Mouse (Mus musculus): ENCODE data around the gene Zfp846. TPM values are rescaled to one million over a fixed set of nuclear protein-coding genes. Genes with fewer than 3 reads are reported as not detected.
"Not testable (repeated sequence)": the region's sequence is repeated elsewhere in the genome, so short reads cannot be mapped to it uniquely, and the experiment has no call there.

Zfp846 gene
- total RNA-seq (2021), result 1 to 10 TPM; 5.9 to 6.7 TPM
- long read RNA-seq, experiment 1, result 0 reads
- long read RNA-seq, experiment 2, partial matches to known transcripts, result 0 of 2 reads
- long read RNA-seq, experiment 2, other reads (novel, unspliced or antisense), result 1 of 2 reads

GRCm38 (mm10) chr9:20581175-20581634, at the start of gene Zfp846:
Zfp846 (plus strand) TSS chr9:20581291.
- DNase-seq (ENCODE audit: low spot score in 2 of 2), result peak; percentile 98

DNA sequence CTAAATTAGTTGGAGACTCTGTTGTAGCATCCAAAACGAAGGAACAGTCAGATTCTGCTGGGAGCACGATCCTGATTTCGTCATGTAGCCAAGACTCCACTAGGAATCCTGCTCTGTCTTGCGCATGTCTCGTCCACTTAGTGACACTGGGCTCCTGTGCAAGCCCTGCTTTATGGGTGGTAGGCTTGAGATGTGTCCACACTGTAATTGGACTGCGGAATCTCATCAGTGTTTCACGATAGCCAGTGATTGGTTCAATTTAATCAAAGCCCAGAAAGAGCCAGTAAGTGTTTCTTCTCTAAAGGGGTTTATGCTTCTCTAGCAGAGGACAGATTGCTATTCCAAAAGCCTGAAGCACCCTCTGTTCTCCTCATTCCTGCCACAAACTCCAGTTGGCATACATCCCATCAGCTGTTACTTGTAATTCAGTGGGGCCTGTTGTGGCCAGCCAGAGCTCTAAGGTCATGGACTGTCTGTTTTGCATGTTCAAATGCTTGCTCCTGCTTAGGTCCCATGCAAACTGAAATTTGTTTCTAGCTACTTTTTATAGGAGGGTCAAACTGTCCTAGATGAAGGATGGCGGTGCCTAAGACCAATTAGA, 46.7 kb upstream of the Zfp846 start:
- no peak for DNase-seq (ENCODE audit: low spot score in 2 of 2)

- DNase-seq (ENCODE audit: low spot score in 2 of 2), result no peak
Measured at GRCm38 (mm10) chr9:20536598-20536997, 44.5 kb upstream of the Zfp846 start.

DNA sequence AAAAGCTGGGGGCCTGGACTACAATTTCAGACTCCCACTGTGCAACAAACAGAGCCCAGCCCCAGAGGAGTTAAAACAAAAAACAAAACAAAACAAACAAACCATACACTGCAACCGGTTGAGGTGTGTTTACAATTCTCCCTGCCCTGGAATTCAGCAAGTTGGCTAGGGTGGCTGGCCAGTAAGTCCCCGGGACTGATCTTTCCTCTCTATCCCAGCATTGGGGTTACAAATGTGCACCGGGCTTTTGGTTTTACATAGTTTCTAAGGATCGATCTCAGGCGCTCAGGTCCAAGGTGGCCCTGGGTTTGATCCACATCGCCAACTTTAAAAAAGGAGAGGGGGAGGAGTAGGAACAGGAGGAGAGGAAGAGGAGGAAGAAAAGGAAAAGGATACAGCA, 37.6 kb upstream of the Zfp846 start:
- no peak for DNase-seq (ENCODE audit: low spot score in 2 of 2)

- peak; percentile 76 to 79 for DNase-seq (ENCODE audit: low spot score in 2 of 2)
Measured at GRCm38 (mm10) chr9:20544070-20544821, 36.8 kb upstream of the Zfp846 start.

GRCm38 (mm10) chr9:20545151-20545550, 35.9 kb upstream of the Zfp846 start:
- no peak for DNase-seq (ENCODE audit: low spot score in 2 of 2)

DNA sequence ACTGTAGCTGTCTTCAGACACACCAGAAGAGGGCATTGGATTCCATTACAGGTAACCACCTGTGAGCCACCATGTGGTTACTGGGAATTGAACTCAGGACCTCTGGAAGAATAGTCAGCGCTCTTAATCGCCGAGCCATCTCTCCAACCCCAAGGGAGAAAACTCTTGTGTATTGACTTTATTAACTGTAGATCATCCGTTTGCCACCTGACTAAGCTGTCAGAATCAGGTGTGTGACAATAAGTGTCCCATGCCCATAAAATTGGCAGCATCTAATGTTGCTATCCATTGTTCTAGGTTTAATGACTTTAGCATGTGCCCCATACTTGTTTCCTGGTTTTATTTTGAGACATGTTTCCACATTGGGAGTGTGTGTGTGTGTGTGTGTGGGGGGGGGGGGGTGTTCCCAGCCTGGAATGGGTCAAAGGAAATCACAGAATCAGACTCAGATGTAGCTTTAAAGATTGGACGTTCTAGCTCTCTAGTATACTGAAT, 29.3 kb upstream of the Zfp846 start:
- DNase-seq (ENCODE audit: low spot score in 2 of 2), result no peak

- no peak for DNase-seq (ENCODE audit: low spot score in 2 of 2)
Measured at GRCm38 (mm10) chr9:20552698-20553097, 28.4 kb upstream of the Zfp846 start.

DNA sequence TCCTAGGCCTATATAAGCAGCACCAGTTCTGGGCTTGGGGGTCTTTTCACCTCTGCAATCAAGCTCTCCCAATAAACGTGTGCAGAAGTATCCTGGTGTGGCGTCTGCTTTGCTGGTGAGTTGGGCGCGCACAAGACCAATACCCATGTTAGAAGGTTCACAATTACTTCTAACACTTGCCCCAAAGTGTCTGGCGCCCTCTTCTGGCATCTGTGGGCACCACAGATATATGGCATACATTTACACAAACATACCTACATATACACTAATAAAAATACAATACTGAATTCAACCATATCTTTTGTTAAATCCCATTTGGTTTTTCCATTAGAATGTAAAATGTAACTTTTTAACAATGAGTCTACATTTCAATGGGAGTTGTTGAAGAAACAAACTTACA, 18.9 kb upstream of the Zfp846 start:
- DNase-seq (ENCODE audit: low spot score in 2 of 2), result no peak

- not testable (repeated sequence) for DNase-seq (ENCODE audit: low spot score in 2 of 2)
Measured at GRCm38 (mm10) chr9:20565326-20566030, 15.6 kb upstream of the Zfp846 start.

DNA sequence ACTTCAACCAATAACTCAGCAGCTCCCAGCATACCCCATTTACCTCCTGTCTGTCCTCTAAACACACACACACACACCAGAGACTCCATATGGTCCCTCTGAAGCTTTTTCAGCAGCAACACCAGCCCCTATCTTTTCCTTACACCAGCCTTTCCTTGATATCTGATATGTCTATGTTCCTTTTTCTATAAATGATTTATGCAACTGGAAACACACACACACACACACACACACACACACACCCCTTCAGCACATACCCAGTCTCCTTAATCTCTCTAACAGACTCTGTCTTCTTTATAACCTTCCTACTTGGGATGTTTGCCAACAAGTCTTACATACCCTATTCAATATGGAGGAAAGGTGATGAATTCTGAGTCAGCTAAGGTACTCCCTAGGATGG, 10.0 kb upstream of the Zfp846 start:
- no peak for DNase-seq (ENCODE audit: low spot score in 2 of 2)

- DNase-seq (ENCODE audit: low spot score in 2 of 2), result no peak
Measured at GRCm38 (mm10) chr9:20576591-20576990, 4.5 kb upstream of the Zfp846 start.

GRCm38 (mm10) chr9:20601270-20601669, 20.2 kb downstream of the Zfp846 start:
- DNase-seq (ENCODE audit: low spot score in 2 of 2), result no peak

- no peak for DNase-seq (ENCODE audit: low spot score in 2 of 2)
Measured at GRCm38 (mm10) chr9:20606269-20606668, 25.2 kb downstream of the Zfp846 start.

DNA sequence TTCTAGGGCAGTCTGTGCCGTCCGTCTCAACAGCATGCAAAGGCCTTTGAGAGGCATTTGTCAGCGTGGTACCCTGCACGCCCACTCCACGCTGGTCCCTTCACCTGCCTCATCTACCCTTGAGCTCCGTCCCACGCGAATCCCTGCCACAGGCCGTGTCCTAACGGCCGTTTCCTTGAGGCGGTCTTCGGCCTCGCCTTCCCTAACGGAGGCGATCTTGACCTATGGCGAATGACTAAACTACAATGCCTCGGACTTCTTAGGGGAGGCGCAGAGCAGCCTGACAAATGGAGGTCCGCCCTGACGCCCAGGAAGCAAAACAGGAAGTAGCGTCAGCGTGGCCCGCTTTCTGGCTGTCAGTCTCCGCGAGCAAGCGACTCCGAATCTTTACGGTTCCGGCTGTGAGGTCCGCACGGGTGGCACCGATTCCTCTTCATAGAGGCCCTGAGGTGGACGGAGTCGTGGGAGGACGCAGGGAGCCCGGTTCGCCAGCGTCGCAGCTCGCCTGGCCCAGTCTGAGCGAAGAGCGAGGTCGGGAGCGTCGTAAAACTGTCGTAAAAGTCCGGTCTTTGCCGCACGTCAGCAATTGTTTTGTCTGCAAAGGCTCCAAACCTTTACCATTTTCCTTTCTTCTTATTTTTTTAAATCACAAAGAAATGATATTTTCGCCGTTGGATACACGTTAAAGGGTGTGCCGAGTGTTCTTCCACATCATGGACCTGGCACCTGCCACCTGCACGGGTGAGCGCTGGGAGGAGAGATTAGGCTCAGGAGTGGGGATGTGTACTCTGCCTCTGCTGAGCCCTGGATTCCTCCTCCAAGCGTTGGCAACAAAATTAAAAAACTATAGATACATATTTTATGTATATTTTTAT, 26.2 kb downstream of the Zfp846 start:
- peak; percentile 76 to 82 for DNase-seq (ENCODE audit: low spot score in 2 of 2)

DNA sequence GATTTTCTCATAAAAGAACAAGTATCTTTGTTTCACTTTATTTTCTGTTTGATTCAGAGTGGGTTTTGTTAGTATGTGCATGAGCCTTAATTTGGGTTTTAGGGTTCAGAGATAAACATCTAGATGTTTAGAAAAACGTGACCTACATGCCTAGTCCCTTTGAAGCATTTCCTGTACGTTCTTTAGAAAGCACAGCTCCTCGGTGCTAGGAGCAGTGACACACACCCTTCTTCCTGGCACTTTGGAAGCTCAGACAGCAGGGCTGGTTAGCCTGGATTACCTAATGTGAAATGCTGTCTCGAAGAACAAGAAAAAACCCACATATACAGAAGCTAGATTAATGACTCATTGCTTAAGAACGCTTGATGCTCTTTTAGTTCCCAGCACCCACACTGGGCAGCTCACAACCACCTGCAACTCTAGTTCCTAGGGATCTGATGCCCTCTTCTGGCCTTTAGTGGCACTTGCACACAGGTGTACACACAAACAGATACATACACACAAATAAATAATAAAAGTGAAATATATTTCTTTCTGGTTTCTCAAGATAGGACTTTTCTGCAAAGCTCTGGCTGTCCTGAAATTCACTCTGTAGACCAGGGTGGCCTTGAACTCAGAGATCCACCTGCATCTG, 28.9 kb downstream of the Zfp846 start:
- DNase-seq (ENCODE audit: low spot score in 2 of 2), result no peak

- DNase-seq (ENCODE audit: low spot score in 2 of 2), result no peak
Measured at GRCm38 (mm10) chr9:20611976-20612375, 30.9 kb downstream of the Zfp846 start.

DNA sequence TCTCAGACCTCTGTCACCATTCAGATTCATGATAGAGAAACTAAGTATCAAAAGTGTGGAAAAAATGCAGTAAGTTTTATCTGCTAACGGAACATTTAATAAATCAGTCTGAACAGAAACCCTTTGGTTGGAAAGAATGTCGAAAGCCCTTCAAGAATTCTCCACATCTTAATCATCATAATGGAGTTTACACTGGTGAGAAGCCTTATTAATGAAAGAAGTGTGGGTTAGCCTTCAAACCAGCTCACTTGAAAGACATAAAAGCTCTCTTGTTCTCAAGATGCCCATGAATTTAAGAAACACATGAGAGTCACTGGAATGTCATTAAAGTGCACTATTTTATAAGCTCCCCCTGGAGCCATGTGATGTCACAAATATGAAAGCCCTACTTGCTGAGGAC, 35.6 kb downstream of the Zfp846 start:
- no peak for DNase-seq (ENCODE audit: low spot score in 2 of 2)

- no peak for DNase-seq (ENCODE audit: low spot score in 2 of 2)
Measured at GRCm38 (mm10) chr9:20631332-20631731, 50.2 kb downstream of the Zfp846 start.

- not testable (repeated sequence) for DNase-seq (ENCODE audit: low spot score in 2 of 2)
Measured at GRCm38 (mm10) chr9:20635676-20636075, 54.6 kb downstream of the Zfp846 start.

Data from adrenal gland, adult 18-20 months (tissue).